Mouse (Mus musculus) G1E (cell line): ENCODE data around the gene Diablo. TPM values are rescaled to one million over a fixed set of nuclear protein-coding genes. Genes with fewer than 3 reads are reported as not detected.

Experiments
- ATAC-seq: 2 replicates; pipeline ENCODE4 v1.8.0; 2016; ENCODE audit warnings: mild to moderate bottlenecking; ENCODE audit not compliant: insufficient number of reproducible peaks, poor library complexity, low FRiP score, severe bottlenecking; ENCODE audit errors: extremely low read depth
- DNase-seq: peaks from one replicate; pipeline ENCODE4 v3.0.0; 2012; ENCODE audit warnings: low spot score
- H3K27me3 ChIP-seq: 2 replicates; pipeline ENCODE4 v1.6.1; 2012; ENCODE audit warnings: mild to moderate bottlenecking, low read length, inconsistent platforms; ENCODE audit not compliant: insufficient read depth
- H3K36me3 ChIP-seq: replicated peaks from 2 replicates; pipeline ENCODE3; 2012; ENCODE audit warnings: mild to moderate bottlenecking, inconsistent platforms
- H3K4me1 ChIP-seq: 2 replicates; pipeline ENCODE4 v1.6.1; 2012; ENCODE audit warnings: low read depth, low read length, inconsistent platforms, mixed read lengths; ENCODE audit not compliant: insufficient read depth
- H3K4me3 ChIP-seq: 2 replicates; pipeline ENCODE4 v1.5.1; 2012; ENCODE audit warnings: low read depth, mild to moderate bottlenecking, inconsistent platforms, low read length, moderate library complexity, mixed read lengths
- H3K9me3 ChIP-seq: replicated peaks from 2 replicates; pipeline ENCODE4 v1.6.1; 2012; ENCODE audit warnings: inconsistent platforms
- CTCF ChIP-seq: IDR thresholded peaks from 2 replicates; pipeline ENCODE4 v1.5.1; 2012; ENCODE audit warnings: low read depth, low read length, inconsistent platforms, mixed read lengths
- GATA1 ChIP-seq: IDR thresholded peaks from 2 replicates; pipeline ENCODE4 v1.6.1; 2012; ENCODE audit warnings: borderline replicate concordance, low read length, inconsistent platforms, mixed read lengths
- GATA2 ChIP-seq: IDR thresholded peaks from 2 replicates; pipeline ENCODE4 v1.6.1; 2012; ENCODE audit warnings: low read depth, low read length, inconsistent platforms, borderline replicate concordance
- POLR2AphosphoS5 ChIP-seq: IDR thresholded peaks from 2 replicates; pipeline ENCODE4 v1.6.1; 2012; ENCODE audit warnings: low read depth, low read length, inconsistent platforms; ENCODE audit not compliant: insufficient replicate concordance
- TAL1 ChIP-seq: conservative IDR thresholded peaks from 2 replicates; pipeline ENCODE4 v1.6.1; 2012; ENCODE audit warnings: low read depth, low read length, inconsistent platforms, mixed read lengths
- polyA plus RNA-seq: library from polyadenylated mRNA; stranded (reverse); fragments of >175 nt; gene quantifications from 2 replicates; pipeline ENCODE4 v1.2.3, GENCODE M21; 2012
- total RNA-seq, 2 experiments: library from RNA; stranded (forward) in 1 of 2; stranded (reverse) in 1 of 2; fragments of 200-1000 nt in 1 of 2; fragments of >200 nt in 1 of 2; fragmentation: Nextera tagmentation in 1 of 2; gene quantifications; 2 replicates each; pipeline ENCODE4 v1.2.3; 2014 to 2017

Gene Diablo
- total and polyA plus RNA-seq, 3 experiments: 6.3 to 47.6 (median 26.0) TPM

- no peak for ATAC-seq
- no peaks in the 10 kb centered on the region for H3K9me3 ChIP-seq
- H3K4me3 ChIP-seq: no peak overlapping the region
- no peak for TF ChIP-seq GATA1
- no peak for TF ChIP-seq POLR2AphosphoS5
- no peak for TF ChIP-seq GATA2
- TF ChIP-seq TAL1: no peak
- TF ChIP-seq CTCF: no peak
- no peaks in the 10 kb centered on the region for H3K4me1 ChIP-seq
- DNase-seq: no peak
- H3K27me3 ChIP-seq: no peaks in the 10 kb centered on the region
- peaks cover 61% of the 10 kb centered on the region for H3K36me3 ChIP-seq
Observed at GRCm38 (mm10) chr5:123555693-123556092, 31.7 kb upstream of the Diablo start.

- DNase-seq (no peak), ATAC-seq (no peak)
- Histone ChIP-seq H3K9me3 (no peaks in the 10 kb centered on the region), H3K27me3 (no peaks in the 10 kb centered on the region), H3K4me1 (no peaks in the 10 kb centered on the region), H3K4me3 (no peak overlapping the region), H3K36me3 (peaks cover 89% of the 10 kb centered on the region)
- no peak for TF ChIP-seq CTCF
- TF ChIP-seq TAL1: no peak
- TF ChIP-seq POLR2AphosphoS5: no peak
- TF ChIP-seq GATA2: no peak
- no peak for TF ChIP-seq GATA1
Observed at GRCm38 (mm10) chr5:123533801-123534200, 9.8 kb upstream of the Diablo start.

- H3K4me1 ChIP-seq: peaks cover 3% of the 10 kb centered on the region; the same call in 1 of the 2 replicates
- no peak overlapping the region for H3K4me3 ChIP-seq
- TF ChIP-seq POLR2AphosphoS5 (no peak), TAL1 (no peak), GATA1 (no peak), GATA2 (no peak), CTCF (no peak)
- no peak for DNase-seq
- no peak for ATAC-seq
- no peaks in the 10 kb centered on the region for H3K9me3 ChIP-seq
- no peaks in the 10 kb centered on the region for H3K27me3 ChIP-seq
- peaks cover 97% of the 10 kb centered on the region for H3K36me3 ChIP-seq
Observed at GRCm38 (mm10) chr5:123530056-123530455, 6.1 kb upstream of the Diablo start.

- TF ChIP-seq TAL1 (no peak), GATA2 (no peak), CTCF (no peak), GATA1 (no peak), POLR2AphosphoS5 (no peak)
- ATAC-seq: no peak
- Histone ChIP-seq H3K4me3 (no peak overlapping the region), H3K27me3 (no peaks in the 10 kb centered on the region), H3K9me3 (no peaks in the 10 kb centered on the region), H3K4me1 (peaks cover 12% of the 10 kb centered on the region), H3K36me3 (peaks cover 91% of the 10 kb centered on the region)
- DNase-seq: no peak
Observed at GRCm38 (mm10) chr5:123528641-123529040, 4.7 kb upstream of the Diablo start.

- ATAC-seq: no peak
- Histone ChIP-seq H3K36me3 (peaks cover 83% of the 10 kb centered on the region), H3K27me3 (no peaks in the 10 kb centered on the region), H3K9me3 (no peaks in the 10 kb centered on the region), H3K4me1 (peaks cover 29% of the 10 kb centered on the region), H3K4me3 (no peak overlapping the region)
- DNase-seq: no peak
- TF ChIP-seq GATA2: no peak
- no peak for TF ChIP-seq CTCF
- no peak for TF ChIP-seq TAL1
- TF ChIP-seq GATA1: no peak
- no peak for TF ChIP-seq POLR2AphosphoS5
Observed at GRCm38 (mm10) chr5:123525916-123526495, 2.0 kb upstream of the Diablo start.

DNA sequence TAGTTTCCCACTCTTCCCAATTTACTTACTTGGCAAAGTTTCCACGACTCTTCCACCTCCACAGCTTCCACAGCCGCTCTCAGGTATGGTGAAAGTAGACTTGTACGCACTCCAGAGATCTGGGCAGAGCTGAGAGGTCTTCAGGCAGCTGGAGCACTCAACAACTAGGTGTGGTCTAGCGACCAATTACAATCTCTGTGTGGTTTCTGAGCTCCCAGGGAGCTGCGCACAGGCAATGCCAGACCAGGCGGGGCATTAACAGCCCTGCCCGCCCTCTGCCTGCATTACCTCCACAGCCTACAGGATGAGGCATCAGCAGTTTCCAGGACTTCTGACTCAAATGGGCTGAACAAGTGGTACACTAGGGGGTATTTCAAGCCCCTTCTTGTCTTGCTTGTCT is 1.3 kb upstream of the Diablo start, which contains the start of gene Gm49027:
Gm49027 (minus strand) TSS at position 208 of the 400 bp plus-strand sequence.
- TF ChIP-seq POLR2AphosphoS5 (no peak), GATA2 (no peak), GATA1 (no peak), TAL1 (no peak), CTCF (no peak)
- peaks cover 83% of the 10 kb centered on the region for H3K36me3 ChIP-seq
- no peak for DNase-seq

GRCm38 (mm10) chr5:123524393-123524750 is 396 bp upstream of the Diablo start:
- ATAC-seq (peak; percentile 51; the same call in 1 of the 2 replicates), DNase-seq (peak; percentile 91)
- Histone ChIP-seq H3K27me3 (no peaks in the 10 kb centered on the region), H3K36me3 (peaks cover 83% of the 10 kb centered on the region), H3K4me3 (peak overlapping the region; percentile 88), H3K4me1 (peaks cover 29% of the 10 kb centered on the region), H3K9me3 (no peaks in the 10 kb centered on the region)
- TF ChIP-seq TAL1 (no peak), CTCF (no peak), POLR2AphosphoS5 (no peak), GATA1 (no peak), GATA2 (no peak)

More for the DNA sequence above, 1.3 kb upstream of the Diablo start, which contains the start of gene Gm49027:
- no peak for ATAC-seq
- peaks cover 29% of the 10 kb centered on the region for H3K4me1 ChIP-seq
- H3K27me3 ChIP-seq: no peaks in the 10 kb centered on the region
- H3K4me3 ChIP-seq: peak within 1 kb of the TSS; percentile 88
- H3K9me3 ChIP-seq: no peaks in the 10 kb centered on the region
